Comparison of ENCODE assay signal across 15 mouse cellular contexts in the genomic region with DNA sequence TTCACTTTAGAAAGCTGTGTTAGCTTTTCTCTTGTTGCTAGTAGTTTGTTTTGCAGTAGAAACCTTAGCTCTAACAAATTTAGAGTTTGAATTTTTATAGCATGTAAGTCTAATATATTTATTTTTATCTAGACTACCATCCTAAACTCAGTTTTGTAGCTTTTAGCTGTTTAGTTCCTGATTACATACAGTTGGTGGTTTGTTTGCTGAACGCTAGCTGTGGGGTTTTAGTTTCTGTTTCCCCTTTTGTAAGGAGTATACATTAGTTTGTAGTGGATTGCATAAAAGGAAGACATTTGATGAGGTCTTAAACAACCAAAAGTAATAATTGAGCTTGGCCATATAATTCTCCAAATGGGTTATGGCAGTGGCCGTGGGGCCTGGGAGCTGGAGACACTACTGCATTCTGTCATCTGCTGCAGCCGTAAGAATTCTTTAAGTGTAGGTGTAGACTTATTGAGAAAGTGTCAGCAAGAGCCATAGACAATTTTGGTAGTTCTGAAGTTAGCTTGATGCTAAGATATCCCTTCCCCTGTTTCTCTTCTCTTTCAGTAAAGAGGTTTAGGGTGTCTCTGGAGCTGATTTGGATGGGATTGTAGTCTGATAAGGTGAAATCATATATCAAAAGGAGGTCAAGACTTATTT. TPM values are rescaled to one million over a fixed set of nuclear protein-coding genes. Genes with fewer than 3 reads are reported as not detected.
DNase-seq lines count a peak whose midpoint lies in the region; ATAC-seq lines count a peak whose summit lies in the region.
"Had no signal": no experiment of that assay in that cellular context is flagged by ENCODE, and none has a peak within 500 bp of the region (broad histone marks: within the 10 kb centered on the region; RNA-seq: fewer than 3 reads in every experiment).

No protein-coding gene starts in this region.

- H3K4me1 ChIP-seq in heart, embryonic 15.5 days (replicated peaks), result peaks cover 17% of the 10 kb centered on the region
- H3K4me1 ChIP-seq in megakaryocyte, embryonic 14.5 days, result peaks cover 53% of the 10 kb centered on the region; the same call in 1 of the 2 replicates
- H3K4me1 ChIP-seq in midbrain, embryonic 13.5 days (replicated peaks), result no peaks in the 10 kb centered on the region; the same call in 1 of the 2 replicates

- H3K9ac ChIP-seq in heart, embryonic 15.5 days, result no peak overlapping the region
- no peak overlapping the region for H3K9ac ChIP-seq in midbrain, embryonic 13.5 days (replicated peaks)
- H3K9ac ChIP-seq: liver, embryonic 13.5 days had no signal

- H3K36me3 ChIP-seq in heart, embryonic 15.5 days, result no peaks in the 10 kb centered on the region
- H3K36me3 ChIP-seq in megakaryocyte, embryonic 14.5 days (replicated peaks; ENCODE audit: low read length), result no peaks in the 10 kb centered on the region
- H3K36me3 ChIP-seq in midbrain, embryonic 13.5 days, result peaks cover 2% of the 10 kb centered on the region; the same call in 1 of the 2 replicates

- ATAC-seq in heart, embryonic 15.5 days (replicated peaks; ENCODE audit: insufficient number of reproducible peaks, insufficient read depth, low FRiP score, low read depth), result no peak
- peak; percentile 81 for ATAC-seq in activated CD4-positive, CD25-positive, alpha-beta regulatory T cell, adult 4 months
- no peak for ATAC-seq in midbrain, embryonic 13.5 days

- no peaks in the 10 kb centered on the region for H3K9me3 ChIP-seq in heart, embryonic 15.5 days (replicated peaks)
- H3K9me3 ChIP-seq in megakaryocyte, embryonic 14.5 days, result no peaks in the 10 kb centered on the region
- H3K9me3 ChIP-seq in midbrain, embryonic 13.5 days, result no peaks in the 10 kb centered on the region
- H3K9me3 ChIP-seq: liver, embryonic 13.5 days had no signal

- no peak overlapping the region for H3K4me3 ChIP-seq in heart, embryonic 15.5 days
- H3K4me3 ChIP-seq in megakaryocyte, embryonic 14.5 days (replicated peaks), result peak overlapping the region; percentile 75
- H3K4me3 ChIP-seq in midbrain, embryonic 13.5 days (replicated peaks), result no peak overlapping the region
- H3K4me3 ChIP-seq: heart, adult 2 months; liver, embryonic 13.5 days had no signal

- 62% methylated on average over 3 of the region's 3 CpGs for WGBS in heart, embryonic 15.5 days
- 93% methylated on average over 3 of the region's 3 CpGs for WGBS in midbrain, embryonic 13.5 days

- 0 out of 2 replicates have a peak overlapping the region, but pooled peaks have one; percentile 7 for H3K27ac ChIP-seq in heart, embryonic 15.5 days
- H3K27ac ChIP-seq in midbrain, embryonic 13.5 days, result no peak overlapping the region
- H3K27ac ChIP-seq: heart, adult 2 months; liver, embryonic 13.5 days had no signal

- H3K27me3 ChIP-seq in heart, embryonic 15.5 days, result no peaks in the 10 kb centered on the region
- no peaks in the 10 kb centered on the region for H3K27me3 ChIP-seq in megakaryocyte, embryonic 14.5 days (replicated peaks)
- no peaks in the 10 kb centered on the region for H3K27me3 ChIP-seq in midbrain, embryonic 13.5 days
- H3K27me3 ChIP-seq: liver, embryonic 13.5 days had no signal

- DNase-seq in heart, postnatal 4 days, result no peak
- DNase-seq in B cell, adult 2 months, result peak; percentile 10 to 25
- no peak for DNase-seq in right cerebral cortex, postnatal 36 days (ENCODE audit: low spot score in 2 of 2)
- no peak for DNase-seq in cerebellum, adult 11-12 months
- DNase-seq: adrenal gland, postnatal 25 days; cerebellum, adult 11 months; embryo, embryonic 11 days; heart, adult 2 months; kidney, adult 8-10 months; liver, embryonic 13.5 days; thymus, adult 18-20 months had no signal

- H3K4me2 ChIP-seq in heart, embryonic 15.5 days, result no peak overlapping the region
- no peak overlapping the region for H3K4me2 ChIP-seq in midbrain, embryonic 13.5 days (replicated peaks)
- H3K4me2 ChIP-seq: liver, embryonic 13.5 days had no signal

RNA-seq across cellular contexts. Expression of a gene that starts 14.1 kb away (rescaled TPM):
- 64.5 and 67.8 TPM in 2 replicates for polyA plus RNA-seq in heart, embryonic 15.5 days (2015; fragmentation: Nextera tagmentation; extraction: Ambion mirVana)
- 100 to 1,000 TPM; 161 to 166 TPM for total RNA-seq in heart, postnatal 4 days (2021)
- polyA plus RNA-seq in activated CD4-positive, CD25-positive, alpha-beta regulatory T cell, adult 4 months (2017; shearing (Covaris generic)), result 10 to 100 TPM; 52.6 to 54.2 TPM
- 4.3 and 16.0 TPM in 2 replicates for polyA plus RNA-seq in megakaryocyte, embryonic 14.5 days (2012; ENCODE audit: insufficient read depth, low replicate concordance)
- 45.5 and 45.8 TPM in 2 replicates for polyA plus RNA-seq in midbrain, embryonic 13.5 days (2015; fragmentation: Nextera tagmentation; extraction: Ambion mirVana)

RNA-seq across cellular contexts. Expression of a gene that starts 47.3 kb away (rescaled TPM):
- 106 and 123 TPM in 2 replicates for polyA plus RNA-seq in heart, embryonic 15.5 days (2015; fragmentation: Nextera tagmentation; extraction: Ambion mirVana)
- 100 to 1,000 TPM; 120 to 129 TPM for total RNA-seq in heart, postnatal 4 days (2021)
- 100 to 1,000 TPM; 130 to 163 TPM for polyA plus RNA-seq in activated CD4-positive, CD25-positive, alpha-beta regulatory T cell, adult 4 months (2017; shearing (Covaris generic))
- polyA plus RNA-seq in megakaryocyte, embryonic 14.5 days (2012; ENCODE audit: insufficient read depth, low replicate concordance), result 23.8 TPM in 1 of 2 replicates, not detected in the other
- 132 and 146 TPM in 2 replicates for polyA plus RNA-seq in midbrain, embryonic 13.5 days (2015; fragmentation: Nextera tagmentation; extraction: Ambion mirVana)

Comparison
In these comparisons a context has a peak if more than half of its experiments do, and no peak if none do; other contexts are left out.
1. DNase-seq: peak in B cell, adult 2 months (2 of 2); none in heart, postnatal 4 days (single experiment), right cerebral cortex, postnatal 36 days (0 of 2) and cerebellum, adult 11-12 months (single experiment).